Mouse (Mus musculus) lung, embryonic 14.5 days (tissue): ENCODE measurements at regions not wholly inside any gene's neighbourhood (a gene's known extent, or its start where the extent isn't known, plus 50 kb on each side); places are given as distances from the start of the nearest gene placed in this dataset.

Experiments
- ATAC-seq: fragments of 200-750 bp; cut with Nextera tagmentation; 2 replicates; pipeline ENCODE4 v1.8.0; 2017; ENCODE audit warnings: mild to moderate bottlenecking, moderate TSS enrichment, moderate library complexity; ENCODE audit not compliant: insufficient read depth
- DNase-seq: peaks from one replicate; pipeline ENCODE4 v3.0.0-alpha.2; 2015
- H3K27ac ChIP-seq: fragments of 300-500 bp; sonication (generic); 2 replicates; pipeline ENCODE4 v1.5.1; 2014; ENCODE audit warnings: low read depth, mild to moderate bottlenecking, moderate library complexity
- H3K27me3 ChIP-seq: fragments of 300-500 bp; sonication (generic); 2 replicates; pipeline ENCODE4 v1.6.1; 2014; ENCODE audit warnings: low read length, control low read depth; ENCODE audit not compliant: insufficient read depth
- H3K36me3 ChIP-seq: fragments of 300-500 bp; sonication (generic); 2 replicates; pipeline ENCODE4 v1.6.1; 2014; ENCODE audit warnings: control low read depth; ENCODE audit not compliant: insufficient read depth
- H3K4me1 ChIP-seq: fragments of 300-500 bp; sonication (generic); 2 replicates; pipeline ENCODE4 v1.6.1; 2014; ENCODE audit warnings: antibody characterized with exemption, control low read depth; ENCODE audit not compliant: insufficient read depth
- H3K4me2 ChIP-seq: fragments of 300-500 bp; sonication (generic); 2 replicates; pipeline ENCODE4 v1.6.1; 2014; ENCODE audit warnings: mild to moderate bottlenecking
- H3K4me3 ChIP-seq: fragments of 300-500 bp; sonication (generic); 2 replicates; pipeline ENCODE4 v1.5.1; 2014; ENCODE audit warnings: low read depth, low read length
- H3K9ac ChIP-seq: fragments of 300-500 bp; sonication (generic); 2 replicates; pipeline ENCODE4 v1.6.1; 2014
- H3K9me3 ChIP-seq: fragments of 300-500 bp; sonication (generic); 2 replicates; pipeline ENCODE4 v1.6.1; 2016; ENCODE audit warnings: low read depth, low read length, control low read depth
- CTCF ChIP-seq: IDR thresholded peaks from 2 replicates; pipeline ENCODE4 v1.5.1; 2016; ENCODE audit warnings: antibody characterized with exemption, low read depth
- WGBS: fragments of 180-500 bp; shearing (Covaris S2); extraction: QIAGEN DNeasy Blood & Tissue Kit; methylation state at CpG from one replicate; pipeline ENCODE4 v1.1.7; 2014; 5-methylcytosine and 5-hydroxymethylcytosine counted together

DNA sequence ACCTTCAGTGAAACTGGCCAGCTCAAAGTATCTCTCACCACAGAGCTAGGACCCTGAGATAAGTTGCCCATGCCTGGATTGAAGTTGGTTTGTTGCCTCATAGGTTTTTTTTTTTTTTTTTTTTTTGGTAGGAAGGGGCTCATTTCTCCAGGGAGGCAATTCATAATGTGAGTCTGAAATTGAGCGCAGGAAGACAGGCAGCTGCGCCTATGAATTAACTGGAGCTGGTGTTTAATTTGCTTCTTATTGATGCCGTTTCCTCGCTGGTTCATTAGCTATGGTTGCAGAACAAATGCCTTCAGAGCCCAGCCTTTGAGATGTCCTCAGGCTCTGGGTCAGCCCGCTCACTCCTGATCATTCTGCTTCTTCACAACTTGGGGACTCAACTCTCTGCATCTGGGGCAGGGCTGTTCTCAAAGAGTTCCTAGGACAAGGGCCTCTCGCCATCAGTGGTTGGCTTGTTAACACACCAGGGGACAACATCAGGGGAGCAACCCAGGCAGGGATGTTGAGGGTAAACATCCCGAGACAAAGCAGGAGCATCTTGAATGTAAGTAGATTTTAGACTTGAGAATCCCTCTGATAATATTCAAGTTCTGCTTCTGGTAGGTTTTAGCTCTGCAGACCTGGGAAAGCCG is 123.3 kb upstream of the Ptprt start:
- H3K4me3 ChIP-seq = no peak overlapping the region
- no peaks in the 10 kb centered on the region for H3K4me1 ChIP-seq
- no peak overlapping the region for H3K4me2 ChIP-seq
- H3K27ac ChIP-seq = no peak overlapping the region
- ATAC-seq (no peak), DNase-seq (no peak)
- WGBS = 61% methylated on average over 8 of the region's 8 CpGs
- no peaks in the 10 kb centered on the region for H3K27me3 ChIP-seq
- no peaks in the 10 kb centered on the region for H3K36me3 ChIP-seq
- H3K9me3 ChIP-seq = no peaks in the 10 kb centered on the region
- no peak for TF ChIP-seq CTCF
- no peak overlapping the region for H3K9ac ChIP-seq

DNA sequence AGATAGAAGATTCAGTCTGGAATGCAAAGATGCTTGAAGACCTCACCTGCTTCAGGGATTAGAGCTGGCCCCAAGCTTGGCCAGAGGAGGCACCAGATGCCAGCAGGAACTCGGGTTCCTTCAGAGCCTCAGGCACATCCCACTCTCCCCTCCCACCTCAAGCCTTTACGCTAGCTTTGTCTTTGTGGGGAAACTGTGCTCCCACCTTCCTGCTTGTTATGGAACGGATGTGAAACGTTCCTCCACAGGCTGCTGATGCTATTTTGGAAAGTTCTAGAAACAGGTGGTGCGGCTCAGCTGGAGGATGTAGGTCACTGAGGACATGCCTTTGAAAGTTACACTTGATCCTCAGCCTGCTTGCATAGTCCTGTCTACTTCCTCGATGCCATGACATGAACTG is 120.7 kb upstream of the Ptprt start:
- 76% methylated on average over 6 of the region's 6 CpGs for WGBS
- no peak for DNase-seq
- Histone ChIP-seq H3K9me3 (no peaks in the 10 kb centered on the region), H3K36me3 (no peaks in the 10 kb centered on the region), H3K9ac (no peak overlapping the region), H3K4me3 (no peak overlapping the region), H3K27me3 (no peaks in the 10 kb centered on the region), H3K4me2 (no peak overlapping the region), H3K27ac (no peak overlapping the region), H3K4me1 (no peaks in the 10 kb centered on the region)
- ATAC-seq = no peak
- no peak for TF ChIP-seq CTCF

DNA sequence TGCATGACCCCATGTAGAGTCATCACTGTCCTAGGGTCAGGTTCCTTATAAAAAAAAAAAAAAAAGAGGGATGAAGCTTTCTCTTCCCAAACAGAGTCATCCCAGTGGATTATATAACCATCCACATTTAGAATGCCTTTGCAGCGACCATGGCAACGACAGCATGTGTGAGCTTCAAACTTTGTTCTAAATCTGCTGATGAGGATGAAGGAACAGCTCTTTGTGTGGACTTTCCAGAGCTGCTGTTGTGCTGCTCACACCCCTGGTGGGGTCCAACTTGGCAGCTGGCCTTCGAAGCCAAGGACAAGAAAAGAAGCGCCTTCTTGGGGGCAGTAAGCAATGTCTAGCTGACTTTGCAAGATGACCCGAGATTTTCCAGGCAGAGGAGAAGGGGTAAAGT is 115.6 kb upstream of the Ptprt start:
- Histone ChIP-seq H3K9ac (no peak overlapping the region), H3K36me3 (no peaks in the 10 kb centered on the region), H3K4me3 (no peak overlapping the region), H3K4me2 (no peak overlapping the region), H3K9me3 (no peaks in the 10 kb centered on the region), H3K4me1 (no peaks in the 10 kb centered on the region), H3K27me3 (no peaks in the 10 kb centered on the region), H3K27ac (no peak overlapping the region)
- DNase-seq (no peak), ATAC-seq (no peak)
- no peak for TF ChIP-seq CTCF
- WGBS = 78% methylated on average over 5 of the region's 5 CpGs

DNA sequence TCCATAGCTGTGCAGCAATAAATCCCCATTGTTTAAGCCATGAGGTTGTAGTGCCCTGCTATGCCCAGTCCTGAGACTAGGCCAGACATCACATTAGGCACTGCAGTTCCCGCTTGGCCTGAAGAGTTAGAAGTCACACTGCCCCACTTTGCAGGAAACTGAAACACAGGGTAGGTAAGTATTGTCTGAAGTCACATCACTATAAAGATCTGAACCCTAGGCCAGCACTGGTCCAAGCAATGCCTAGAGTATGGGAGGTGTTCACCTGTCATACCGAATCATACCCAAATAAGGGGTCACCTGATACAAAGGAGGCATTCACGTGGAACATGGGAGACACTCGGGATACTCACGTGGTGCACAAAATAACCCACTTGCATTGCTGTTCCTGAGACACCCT is 111.6 kb upstream of the Ptprt start:
- no peak overlapping the region for H3K4me3 ChIP-seq
- H3K4me1 ChIP-seq = no peaks in the 10 kb centered on the region
- no peaks in the 10 kb centered on the region for H3K36me3 ChIP-seq
- no peak overlapping the region for H3K9ac ChIP-seq
- ATAC-seq (no peak), DNase-seq (no peak)
- H3K9me3 ChIP-seq = no peaks in the 10 kb centered on the region
- no peak for TF ChIP-seq CTCF
- no peaks in the 10 kb centered on the region for H3K27me3 ChIP-seq
- WGBS = 86% methylated on average over 5 of the region's 5 CpGs
- H3K27ac ChIP-seq = no peak overlapping the region
- no peak overlapping the region for H3K4me2 ChIP-seq

GRCm38 (mm10) chr2:162769711-162770428 is 108.9 kb upstream of the Ptprt start:
- Histone ChIP-seq H3K9ac (no peak overlapping the region), H3K4me2 (no peak overlapping the region), H3K27me3 (no peaks in the 10 kb centered on the region), H3K27ac (no peak overlapping the region), H3K9me3 (no peaks in the 10 kb centered on the region), H3K4me3 (no peak overlapping the region), H3K36me3 (no peaks in the 10 kb centered on the region), H3K4me1 (no peaks in the 10 kb centered on the region)
- WGBS = 78% methylated on average over 6 of the region's 6 CpGs
- no peak for TF ChIP-seq CTCF
- DNase-seq (no peak), ATAC-seq (no peak)

GRCm38 (mm10) chr2:162764059-162764458 is 103.1 kb upstream of the Ptprt start:
- no peaks in the 10 kb centered on the region for H3K4me1 ChIP-seq
- H3K27ac ChIP-seq = no peak overlapping the region
- no peak overlapping the region for H3K4me3 ChIP-seq
- no peak for TF ChIP-seq CTCF
- WGBS = 87% methylated on average over 6 of the region's 6 CpGs
- H3K36me3 ChIP-seq = no peaks in the 10 kb centered on the region
- H3K9me3 ChIP-seq = no peaks in the 10 kb centered on the region
- no peak overlapping the region for H3K9ac ChIP-seq
- H3K27me3 ChIP-seq = no peaks in the 10 kb centered on the region
- DNase-seq = no peak
- ATAC-seq = no peak
- H3K4me2 ChIP-seq = no peak overlapping the region

- Histone ChIP-seq H3K27me3 (no peaks in the 10 kb centered on the region), H3K9me3 (no peaks in the 10 kb centered on the region), H3K9ac (no peak overlapping the region), H3K4me1 (no peaks in the 10 kb centered on the region), H3K4me3 (no peak overlapping the region), H3K4me2 (no peak overlapping the region), H3K27ac (no peak overlapping the region), H3K36me3 (no peaks in the 10 kb centered on the region)
- no peak for ATAC-seq
- DNase-seq = no peak
- WGBS = 74% methylated on average over 5 of the region's 5 CpGs
- no peak for TF ChIP-seq CTCF
Measured at GRCm38 (mm10) chr2:162740523-162740922, 79.6 kb upstream of the Ptprt start.
